In genomic region chr1:80427946-80428345, GRCm38 (mm10) we compare ENCODE assay signal across 26 mouse cellular contexts. TPM values are rescaled to one million over a fixed set of nuclear protein-coding genes. Genes with fewer than 3 reads are reported as not detected.
"Had no signal": no experiment of that assay in that cellular context is flagged by ENCODE, and none has a peak within 500 bp of the region (broad histone marks: within the 10 kb centered on the region; RNA-seq: fewer than 3 reads in every experiment).

No protein-coding gene starts in this region.

- H3K27ac ChIP-seq: kidney, embryonic 15.5 days; limb, embryonic 10.5 days; limb, embryonic 13.5 days; liver, embryonic 14.5 days; macrophage; midbrain, embryonic 12.5 days; midbrain, embryonic 15.5 days; neural tube, embryonic 12.5 days; neural tube, embryonic 15.5 days had no signal

- H3K4me3 ChIP-seq: kidney, embryonic 15.5 days; limb, embryonic 10.5 days; limb, embryonic 13.5 days; midbrain, embryonic 12.5 days; midbrain, embryonic 15.5 days; neural tube, embryonic 12.5 days; neural tube, embryonic 15.5 days; stomach, embryonic 15.5 days had no signal

- H3K9me3 ChIP-seq: kidney, embryonic 15.5 days; limb, embryonic 10.5 days; limb, embryonic 13.5 days; neural tube, embryonic 12.5 days; stomach, embryonic 15.5 days had no signal

- H3K9ac ChIP-seq: kidney, embryonic 15.5 days; limb, embryonic 13.5 days; liver, embryonic 14.5 days; lung, embryonic 14.5 days; midbrain, embryonic 12.5 days; midbrain, embryonic 15.5 days; neural tube, embryonic 12.5 days; neural tube, embryonic 15.5 days; stomach, embryonic 15.5 days had no signal

- H3K27me3 ChIP-seq: kidney, embryonic 15.5 days; limb, embryonic 13.5 days; midbrain, embryonic 12.5 days; midbrain, embryonic 15.5 days; neural tube, embryonic 12.5 days; neural tube, embryonic 15.5 days; stomach, embryonic 15.5 days had no signal

- DNase-seq: kidney, adult 11 months; kidney, adult 8-10 months; kidney, postnatal 10 days; kidney, postnatal 4 days; lung, embryonic 14.5 days; right cerebral cortex, adult 18-20 months; right cerebral cortex, postnatal 25 days; spleen, adult 18-20 months; thymus, postnatal 25 days had no signal

- ATAC-seq: lung, postnatal 0 days; midbrain, embryonic 15.5 days had no signal

- H3K4me1 ChIP-seq: kidney, embryonic 15.5 days; limb, embryonic 10.5 days; limb, embryonic 13.5 days; midbrain, embryonic 12.5 days; midbrain, embryonic 15.5 days; neural tube, embryonic 12.5 days; neural tube, embryonic 15.5 days; stomach, embryonic 15.5 days had no signal

- H3K4me2 ChIP-seq: kidney, embryonic 15.5 days; limb, embryonic 13.5 days; lung, embryonic 14.5 days; midbrain, embryonic 12.5 days; midbrain, embryonic 15.5 days; neural tube, embryonic 12.5 days; neural tube, embryonic 15.5 days; stomach, embryonic 15.5 days had no signal

- H3K36me3 ChIP-seq: kidney, embryonic 15.5 days; limb, embryonic 10.5 days; limb, embryonic 13.5 days; midbrain, embryonic 12.5 days; midbrain, embryonic 15.5 days; neural tube, embryonic 12.5 days; neural tube, embryonic 15.5 days; stomach, embryonic 15.5 days had no signal

RNA-seq across cellular contexts. Expression of gene Gm45261, which starts 33.3 kb away (rescaled TPM):
- total RNA-seq: layer of hippocampus, adult 18-20 months; layer of hippocampus, postnatal 14 days; left cerebral cortex, adult 18-20 months; left cerebral cortex, postnatal 25 days; megakaryocyte, adult 5-6 weeks had no signal
- polyA plus RNA-seq: kidney, embryonic 15.5 days; limb, embryonic 10.5 days; limb, embryonic 13.5 days; liver, embryonic 14.5 days; lung, embryonic 14.5 days; lung, postnatal 0 days; macrophage; midbrain, embryonic 12.5 days; midbrain, embryonic 15.5 days; neural tube, embryonic 12.5 days; neural tube, embryonic 15.5 days; stomach, embryonic 15.5 days; thymus, postnatal 0 days had no signal
